Mouse (Mus musculus) layer of hippocampus, adult 6 months (tissue): ENCODE data around the gene Ehhadh. TPM values are rescaled to one million over a fixed set of nuclear protein-coding genes. Genes with fewer than 3 reads are reported as not detected.

ENCODE experiments used
- long read RNA-seq, 2 experiments: library from polyadenylated mRNA; unstranded; transcript quantifications; one replicate each; pipeline ENCODE4 v2.0.0; 2019 to 2020
- polyA plus RNA-seq: library from polyadenylated mRNA; unstranded; fragments of <200 nt; fragmentation: Nextera tagmentation; gene quantifications from 2 replicates; pipeline ENCODE4 v1.2.3, GENCODE M21; 2021

Gene Ehhadh
- 0.72 and 1.0 TPM in 2 replicates for polyA plus RNA-seq
- long read RNA-seq, experiment 1, partial matches to known transcripts, result 2 of 2 reads
- long read RNA-seq, experiment 1, other reads (novel, unspliced or antisense), result 0 of 2 reads
- long read RNA-seq, experiment 2, partial matches to known transcripts, result 1 of 5 reads
- long read RNA-seq, experiment 2, other reads (novel, unspliced or antisense), result 3 of 5 reads

GRCm38 (mm10) chr16:21787516-21788353 lies at the start of gene Ehhadh:
Ehhadh (minus strand) TSS chr16:21787807.

DNA sequence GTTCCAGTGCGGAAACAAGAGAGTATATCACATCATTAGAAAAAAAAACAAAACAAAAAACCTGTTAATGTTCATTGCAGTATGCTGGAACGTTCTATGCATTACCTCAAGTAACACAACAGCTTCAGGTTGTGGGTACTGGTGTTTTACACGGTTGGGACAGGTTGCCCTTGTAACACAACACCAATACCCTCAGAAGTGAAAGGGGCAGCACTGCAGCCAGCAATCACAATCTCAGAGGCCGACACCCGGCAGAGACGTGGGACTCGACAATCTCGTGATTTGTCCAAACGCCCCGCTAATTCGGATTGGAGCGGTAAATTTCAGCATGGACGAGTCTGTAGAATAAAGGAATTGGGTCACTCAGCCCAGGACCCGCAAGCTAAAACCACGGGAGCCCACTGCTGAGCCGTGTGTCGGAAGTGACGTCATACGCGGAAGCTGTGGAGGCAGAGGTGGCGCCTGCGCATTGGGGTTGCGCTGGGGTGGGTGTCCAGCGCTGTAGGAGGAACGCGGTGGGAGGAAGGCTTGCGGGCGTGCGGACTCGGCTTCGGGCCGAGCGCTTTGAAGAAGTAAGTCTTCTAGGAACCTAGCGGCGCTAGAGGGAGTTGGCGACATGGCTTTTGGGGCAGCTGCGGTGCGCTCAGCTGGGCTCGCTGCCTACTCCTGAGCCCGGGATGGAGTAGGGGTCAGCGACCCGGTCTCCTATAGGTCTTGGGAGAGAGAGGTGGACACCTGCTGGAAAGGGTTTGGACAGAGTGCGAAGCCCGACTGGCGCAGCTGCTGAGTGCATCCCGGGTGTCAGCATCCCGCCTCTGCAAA lies 6.5 kb upstream of the Ehhadh start, which contains the start of gene Map3k13:
Gene Map3k13, plus strand, starts transcription at position 472 of the 822 bp plus-strand sequence.

Other genes starting within 250 kb of the Ehhadh start
- 11.1 and 12.2 TPM in 2 replicates for gene 2510009E07Rik, start 93.1 kb downstream of the Ehhadh start, polyA plus RNA-seq
- 2.2 and 3.0 TPM in 2 replicates for gene Map3k13, start 6.5 kb upstream of the Ehhadh start, polyA plus RNA-seq
- 19.8 and 23.3 TPM in 2 replicates for gene Tmem41a, start 159.7 kb upstream of the Ehhadh start, polyA plus RNA-seq
- 0.87 and 1.6 TPM in 2 replicates for gene Liph, start 207.9 kb upstream of the Ehhadh start, polyA plus RNA-seq
- gene Senp2, start 221.7 kb upstream of the Ehhadh start, polyA plus RNA-seq, result 22.6 and 23.3 TPM in 2 replicates